Mouse (Mus musculus) kidney, adult 2 months (tissue): ENCODE measurements around the gene Vmn1r233. TPM values are rescaled to one million over a fixed set of nuclear protein-coding genes. Genes with fewer than 3 reads are reported as not detected.
A peak's percentile ranks its signal among the peaks of the same experiment; 100 is the strongest.

Source experiments
- DNase-seq: peaks from one replicate; pipeline ENCODE4 v3.0.0; 2021
- H3K27ac ChIP-seq: fragments of 200-500 bp; 2 replicates; pipeline ENCODE4 v1.5.1; 2012; ENCODE audit warnings: low read depth, low read length, control low read depth, inconsistent platforms; ENCODE audit not compliant: insufficient read depth
- H3K27me3 ChIP-seq: fragments of 200-500 bp; replicated peaks from 2 replicates; pipeline ENCODE4 v1.6.1; 2012; ENCODE audit warnings: mild to moderate bottlenecking, moderate library complexity, low read length, inconsistent platforms; ENCODE audit not compliant: control insufficient read depth, insufficient read depth
- H3K36me3 ChIP-seq: fragments of 200-500 bp; 2 replicates; pipeline ENCODE4 v1.6.1; 2012; ENCODE audit warnings: mild to moderate bottlenecking, moderate library complexity, low read length, inconsistent platforms; ENCODE audit not compliant: control insufficient read depth, insufficient read depth
- H3K4me1 ChIP-seq: fragments of 200-500 bp; 2 replicates; pipeline ENCODE4 v1.6.1; 2011; ENCODE audit warnings: low read length; ENCODE audit not compliant: control insufficient read depth, insufficient read depth
- H3K4me3 ChIP-seq: fragments of 200-500 bp; 2 replicates; pipeline ENCODE4 v1.5.1; 2011; ENCODE audit warnings: mild to moderate bottlenecking, low read depth, low read length, control low read depth; ENCODE audit not compliant: insufficient read depth
- CTCF ChIP-seq: fragments of 200-500 bp; conservative IDR thresholded peaks from 2 replicates; pipeline ENCODE4 v1.5.1; 2011; ENCODE audit warnings: low read depth, mild to moderate bottlenecking, control low read depth, low read length, moderate library complexity, mixed read lengths; ENCODE audit not compliant: insufficient read depth, insufficient read length
- POLR2A ChIP-seq: fragments of 200-500 bp; IDR thresholded peaks from one replicate; pipeline ENCODE4 v1.6.1; 2011; ENCODE audit warnings: low read depth, low read length, control low read depth
- WGBS: fragments of 180-500 bp; shearing (Covaris S2); methylation state at CpG from one replicate; pipeline ENCODE4 v1.1.7; 2018; 5-methylcytosine and 5-hydroxymethylcytosine counted together
- polyA plus RNA-seq: library from polyadenylated mRNA; depleted of rRNA; stranded (reverse); fragments of >200 nt; gene quantifications from 2 replicates; pipeline ENCODE4 v1.2.3, GENCODE M21; 2012; rRNA removed

The Vmn1r233 gene
- polyA plus RNA-seq, result 0.03 TPM in 1 of 2 replicates, not detected in the other

DNA sequence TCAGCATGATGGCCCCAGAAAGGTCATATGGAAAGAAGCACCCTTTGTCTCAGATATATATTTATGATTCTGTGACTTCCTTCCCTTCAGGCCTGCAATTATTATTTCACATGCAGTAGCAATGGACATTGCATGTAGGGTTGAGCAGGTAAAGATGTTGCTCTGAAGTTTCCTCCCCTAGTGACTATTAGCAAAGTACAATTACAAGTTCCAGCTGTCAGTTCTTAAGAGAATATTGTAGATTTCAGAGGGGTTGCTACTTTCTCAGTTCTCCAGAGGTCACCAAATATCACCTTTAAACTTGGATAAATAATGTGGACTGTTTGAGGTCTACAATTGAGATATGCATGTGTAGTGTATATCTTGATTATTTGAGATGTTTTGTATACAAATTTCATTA lies at the start of gene Vmn1r233:
TSS of gene Vmn1r233 (minus strand) at position 101 of the 400 bp plus-strand sequence.
- Histone ChIP-seq H3K4me1 (no peaks in the 10 kb centered on the region), H3K27ac (no peak within 1 kb of the TSS)

DNA sequence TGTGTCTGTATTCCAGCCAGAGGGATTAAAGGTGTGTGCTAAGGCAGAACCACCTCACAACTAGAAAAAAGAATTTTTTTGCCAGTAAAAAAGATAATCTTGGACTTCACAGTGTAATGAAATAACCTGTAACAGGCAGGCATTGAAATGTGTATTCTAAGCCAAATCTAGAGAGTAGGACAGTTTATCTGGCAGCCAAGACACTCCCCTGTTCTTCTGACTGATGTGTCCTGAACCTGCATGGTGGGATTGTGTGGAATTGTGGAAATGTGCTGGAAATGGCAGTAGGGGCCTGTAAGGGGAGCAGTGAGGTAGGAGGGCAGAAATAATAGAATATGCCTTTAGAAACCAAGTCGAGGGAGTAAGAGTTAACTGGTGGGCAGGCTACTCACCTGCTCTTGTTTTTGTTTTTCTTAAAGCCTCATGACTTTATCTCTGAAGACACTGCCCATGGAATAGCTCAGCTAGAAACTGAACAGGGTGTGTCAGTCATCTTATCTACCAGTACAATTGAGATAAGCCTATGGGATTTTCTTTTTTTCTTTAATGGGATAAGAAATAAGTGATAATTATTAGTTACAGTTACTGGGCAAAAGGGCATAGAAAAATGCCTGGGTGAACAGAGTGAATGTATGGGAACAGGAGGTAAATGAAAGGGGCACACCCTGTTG lies 22.3 kb upstream of the Vmn1r233 start:
- Histone ChIP-seq H3K27ac (no peak overlapping the region), H3K4me3 (no peak overlapping the region), H3K27me3 (no peaks in the 10 kb centered on the region), H3K36me3 (peaks cover 10% of the 10 kb centered on the region), H3K4me1 (no peaks in the 10 kb centered on the region)
- TF ChIP-seq POLR2A, result no peak
- TF ChIP-seq CTCF, result no peak
- DNase-seq, result no peak
- 91% methylated on average over 1 of the region's 1 CpGs for WGBS

More for the DNA sequence above, at the start of gene Vmn1r233:
- Histone ChIP-seq H3K36me3 (no peaks in the 10 kb centered on the region), H3K27me3 (no peaks in the 10 kb centered on the region), H3K4me3 (no peak within 1 kb of the TSS)
- no peak for DNase-seq
- TF ChIP-seq POLR2A (no peak), CTCF (no peak)

DNA sequence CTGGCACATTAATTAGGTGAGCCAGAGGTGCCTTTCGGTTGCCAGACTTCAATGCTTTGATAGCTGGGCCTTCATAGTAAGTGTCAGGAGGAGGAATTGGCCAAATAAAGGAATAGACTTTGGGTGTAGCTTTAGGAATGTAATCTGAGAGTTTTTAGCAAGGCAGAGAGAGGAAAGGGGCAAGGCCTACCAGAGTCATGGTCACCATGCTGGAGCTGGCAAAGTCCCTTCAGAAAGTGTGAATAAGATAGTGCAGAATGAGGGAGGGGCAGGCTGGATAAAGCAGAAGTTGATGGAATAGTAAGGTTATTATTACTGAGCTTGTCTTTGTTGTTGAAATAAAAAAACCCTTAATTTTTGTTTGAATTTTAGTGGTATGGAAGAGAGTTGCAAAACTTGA lies 13.5 kb upstream of the Vmn1r233 start:
- Histone ChIP-seq H3K27ac (0 out of 2 replicates have a peak overlapping the region, but pooled peaks have one; percentile 69), H3K4me3 (peak overlapping the region; percentile 80)
- 3% methylated on average over 1 of the region's 1 CpGs for WGBS

GRCm38 (mm10) chr17:21008382-21009331 lies 12.4 kb upstream of the Vmn1r233 start, which contains the start of gene Zfp160:
TSS of gene Zfp160 (plus strand) at chr17:21008903.
- Histone ChIP-seq H3K36me3 (peaks cover 4% of the 10 kb centered on the region; the same call in 1 of the 2 replicates), H3K27ac (peak within 1 kb of the TSS; percentile 69), H3K4me1 (peaks cover 5% of the 10 kb centered on the region; the same call in 1 of the 2 replicates), H3K4me3 (peak within 1 kb of the TSS; percentile 80), H3K27me3 (no peaks in the 10 kb centered on the region)
- peak; percentile 96 for DNase-seq
- WGBS, result 3% methylated on average over 36 of the region's 36 CpGs
- TF ChIP-seq POLR2A (peak; percentile 42), CTCF (no peak)

More for the DNA sequence above, 13.5 kb upstream of the Vmn1r233 start:
- Histone ChIP-seq H3K27me3 (no peaks in the 10 kb centered on the region), H3K4me1 (peaks cover 5% of the 10 kb centered on the region; the same call in 1 of the 2 replicates), H3K36me3 (peaks cover 4% of the 10 kb centered on the region; the same call in 1 of the 2 replicates)
- DNase-seq, result no peak
- no peak for TF ChIP-seq CTCF
- TF ChIP-seq POLR2A, result no peak

DNA sequence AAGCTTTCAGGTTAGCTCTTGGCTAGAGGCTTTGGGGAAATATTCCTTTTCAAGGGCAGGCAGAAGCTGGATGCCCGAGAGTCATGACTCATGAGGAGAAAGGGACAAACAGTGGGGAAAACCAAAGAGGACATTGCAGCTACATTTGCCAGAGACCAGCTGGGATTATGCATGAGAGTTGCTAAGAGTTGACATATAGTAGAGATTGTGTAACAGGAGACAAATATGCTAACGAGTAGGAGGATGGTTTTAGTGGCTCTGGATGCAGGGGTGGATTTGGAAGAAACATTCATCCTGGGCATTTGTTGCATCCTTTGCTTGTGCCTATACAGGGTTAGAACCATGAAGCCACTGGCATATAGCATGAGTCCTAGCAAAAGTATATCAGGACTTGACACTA lies 2.5 kb downstream of the Vmn1r233 start:
- Histone ChIP-seq H3K4me1 (no peaks in the 10 kb centered on the region), H3K36me3 (no peaks in the 10 kb centered on the region), H3K27me3 (no peaks in the 10 kb centered on the region), H3K4me3 (no peak overlapping the region), H3K27ac (no peak overlapping the region)
- no peak for TF ChIP-seq CTCF
- no peak for TF ChIP-seq POLR2A
- no peak for DNase-seq
- WGBS, result 65% methylated on average over 2 of the region's 2 CpGs

- no peaks in the 10 kb centered on the region for H3K27me3 ChIP-seq
- no peak overlapping the region for H3K4me3 ChIP-seq
- H3K4me1 ChIP-seq, result no peaks in the 10 kb centered on the region
- no peak overlapping the region for H3K27ac ChIP-seq
- TF ChIP-seq POLR2A (no peak), CTCF (no peak)
- H3K36me3 ChIP-seq, result peaks cover 10% of the 10 kb centered on the region
- peak; percentile 23 for DNase-seq
These were observed 29.6 kb downstream of the Vmn1r233 start for GRCm38 (mm10) chr17:20966681-20967080.
